Mouse (Mus musculus) midbrain, embryonic 12.5 days (tissue): ENCODE data around the gene Sept8. TPM values are rescaled to one million over a fixed set of nuclear protein-coding genes. Genes with fewer than 3 reads are reported as not detected.
A peak's percentile ranks its signal among the peaks of the same experiment; 100 is the strongest.
"Not testable (repeated sequence)": the region's sequence is repeated elsewhere in the genome, so short reads cannot be mapped to it uniquely, and the experiment has no call there.

ENCODE experiments used
- ATAC-seq: fragments of 200-750 bp; cut with Nextera tagmentation; 2 replicates; pipeline ENCODE4 v1.8.0; 2017; ENCODE audit warnings: low read depth, moderate TSS enrichment, moderate library complexity; ENCODE audit not compliant: low FRiP score
- H3K27ac ChIP-seq: fragments of 300-500 bp; sonication (generic); replicated peaks from 2 replicates; pipeline ENCODE4 v1.5.1; 2016; ENCODE audit warnings: mild to moderate bottlenecking
- H3K27me3 ChIP-seq: fragments of 300-500 bp; sonication (generic); 2 replicates; pipeline ENCODE4 v1.6.1; 2016; ENCODE audit warnings: mild to moderate bottlenecking
- H3K36me3 ChIP-seq: fragments of 300-500 bp; sonication (generic); 2 replicates; pipeline ENCODE4 v1.6.1; 2016
- H3K4me1 ChIP-seq: fragments of 300-500 bp; sonication (generic); 2 replicates; pipeline ENCODE4 v1.6.1; 2016
- H3K4me2 ChIP-seq: fragments of 300-500 bp; sonication (generic); replicated peaks from 2 replicates; pipeline ENCODE4 v1.6.1; 2016; ENCODE audit warnings: mild to moderate bottlenecking, moderate library complexity
- H3K4me3 ChIP-seq: fragments of 300-500 bp; sonication (generic); 2 replicates; pipeline ENCODE4 v1.5.1; 2016; ENCODE audit warnings: mild to moderate bottlenecking
- H3K9ac ChIP-seq: fragments of 300-500 bp; sonication (generic); replicated peaks from 2 replicates; pipeline ENCODE4 v1.6.1; 2016; ENCODE audit warnings: mild to moderate bottlenecking, moderate library complexity
- H3K9me3 ChIP-seq: fragments of 300-500 bp; sonication (generic); 2 replicates; pipeline ENCODE4 v1.6.1; 2016; ENCODE audit warnings: mild to moderate bottlenecking
- WGBS: fragments of 180-500 bp; shearing (Covaris S2); methylation state at CpG from one replicate; pipeline ENCODE4 v1.1.7; 2016; 5-methylcytosine and 5-hydroxymethylcytosine counted together
- polyA plus RNA-seq: library from polyadenylated mRNA; unstranded; fragments of >200 nt; fragmentation: Nextera tagmentation; extraction: Ambion mirVana; gene quantifications from 2 replicates; pipeline ENCODE4 v1.2.1, GENCODE M21; 2016

Gene Sept8
- polyA plus RNA-seq, 1 experiment from 2014 or later = 17.1 TPM

DNA sequence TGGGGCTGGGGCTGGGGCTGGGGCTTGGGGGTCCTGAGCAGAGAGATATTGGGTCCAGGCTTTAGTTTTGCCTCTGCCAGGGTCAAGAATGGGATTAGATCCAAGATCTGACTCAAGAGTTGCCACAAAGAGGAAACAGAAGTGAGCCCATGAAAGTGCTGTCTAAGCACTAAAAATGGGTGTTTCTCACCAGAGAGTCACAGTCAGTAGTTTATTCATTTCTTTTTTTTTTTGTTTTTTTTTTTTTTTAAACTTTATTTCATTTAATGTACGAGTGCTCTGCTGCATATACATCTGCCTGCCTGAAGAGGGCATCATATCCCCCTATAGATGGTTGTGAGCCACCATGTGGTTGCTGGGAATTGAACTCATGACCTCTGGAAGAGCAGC, 13.2 kb downstream of the Sept8 start:
- 100% methylated on average over 1 of the region's 1 CpGs for WGBS
- Histone ChIP-seq H3K27ac (no peak overlapping the region), H3K4me2 (no peak overlapping the region), H3K9me3 (no peaks in the 10 kb centered on the region), H3K4me1 (peaks cover 10% of the 10 kb centered on the region; the same call in 1 of the 2 replicates), H3K36me3 (peaks cover 38% of the 10 kb centered on the region), H3K9ac (no peak overlapping the region), H3K4me3 (no peak overlapping the region), H3K27me3 (no peaks in the 10 kb centered on the region)
- no peak for ATAC-seq

DNA sequence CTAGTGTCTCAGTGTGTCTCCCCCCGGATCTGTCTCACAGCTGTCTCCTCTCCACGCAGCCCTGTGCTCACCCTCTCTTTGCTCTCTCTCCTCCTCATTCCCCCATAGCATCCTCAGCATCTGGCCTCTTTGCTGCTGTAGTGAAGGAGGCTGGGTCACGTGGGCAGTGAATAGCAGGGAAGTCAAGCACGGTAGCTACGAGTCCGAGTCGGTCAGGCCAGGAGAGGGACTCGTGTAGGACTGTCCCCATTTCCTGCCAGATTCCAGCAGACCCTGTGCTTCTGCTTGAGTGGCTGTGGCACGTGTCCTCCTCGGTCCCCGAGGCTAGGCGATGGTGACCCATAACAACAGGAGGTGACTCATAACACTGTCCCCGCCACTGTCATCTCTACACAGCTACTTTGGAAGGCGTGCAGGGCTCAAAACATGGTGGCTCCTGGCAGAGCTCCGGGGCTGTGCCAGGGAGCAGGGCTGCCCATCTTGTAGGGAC, 20.0 kb downstream of the Sept8 start:
- no peak overlapping the region for H3K9ac ChIP-seq
- no peak overlapping the region for H3K4me3 ChIP-seq
- H3K27ac ChIP-seq = no peak overlapping the region
- no peak overlapping the region for H3K4me2 ChIP-seq
- H3K36me3 ChIP-seq = peaks cover 44% of the 10 kb centered on the region
- H3K27me3 ChIP-seq = no peaks in the 10 kb centered on the region
- WGBS = 66% methylated on average over 15 of the region's 15 CpGs
- no peaks in the 10 kb centered on the region for H3K9me3 ChIP-seq
- ATAC-seq = peak; percentile 30; the same call in 1 of the 2 replicates
- H3K4me1 ChIP-seq = peaks cover 4% of the 10 kb centered on the region; the same call in 1 of the 2 replicates

- Histone ChIP-seq H3K4me2 (no peak overlapping the region), H3K9ac (no peak overlapping the region), H3K4me1 (peaks cover 4% of the 10 kb centered on the region; the same call in 1 of the 2 replicates), H3K27ac (no peak overlapping the region), H3K4me3 (no peak overlapping the region), H3K9me3 (no peaks in the 10 kb centered on the region), H3K27me3 (no peaks in the 10 kb centered on the region), H3K36me3 (peaks cover 30% of the 10 kb centered on the region)
- WGBS = 91% methylated on average over 3 of the region's 3 CpGs
- no peak for ATAC-seq
Measured at GRCm38 (mm10) chr11:53540394-53540793, 21.3 kb downstream of the Sept8 start.

DNA sequence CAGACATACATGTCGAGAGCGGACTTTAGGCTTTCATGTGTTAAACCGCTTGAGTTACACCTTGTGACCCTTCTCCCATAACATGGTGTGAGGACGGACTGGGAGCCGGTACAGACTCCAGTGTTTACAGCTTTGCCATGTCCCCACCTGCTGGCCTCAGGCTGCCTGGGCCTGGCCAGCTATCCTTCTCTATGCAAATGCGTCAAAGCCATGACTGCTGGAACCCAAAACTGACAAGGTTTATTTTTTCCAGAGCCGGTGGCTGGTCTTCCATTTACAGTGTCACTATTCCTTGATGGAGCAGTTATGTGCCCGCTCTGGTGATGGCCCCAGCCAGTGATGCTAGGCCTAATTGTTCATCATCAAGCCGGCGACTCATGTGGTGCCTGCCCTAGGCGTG, 22.2 kb downstream of the Sept8 start:
- no peak overlapping the region for H3K4me3 ChIP-seq
- WGBS = 83% methylated on average over 11 of the region's 11 CpGs

GRCm38 (mm10) chr11:53543021-53543420, 24.0 kb downstream of the Sept8 start:
- Histone ChIP-seq H3K9ac (no peak overlapping the region), H3K4me3 (no peak overlapping the region), H3K36me3 (peaks cover 5% of the 10 kb centered on the region; the same call in 1 of the 2 replicates), H3K27me3 (no peaks in the 10 kb centered on the region), H3K4me1 (peaks cover 4% of the 10 kb centered on the region; the same call in 1 of the 2 replicates), H3K4me2 (no peak overlapping the region), H3K9me3 (no peaks in the 10 kb centered on the region), H3K27ac (no peak overlapping the region)
- 74% methylated on average over 7 of the region's 7 CpGs for WGBS
- ATAC-seq = no peak

More for the DNA sequence above, 22.2 kb downstream of the Sept8 start:
- Histone ChIP-seq H3K27ac (no peak overlapping the region), H3K4me1 (peaks cover 4% of the 10 kb centered on the region; the same call in 1 of the 2 replicates), H3K9me3 (no peaks in the 10 kb centered on the region), H3K9ac (no peak overlapping the region), H3K36me3 (peaks cover 22% of the 10 kb centered on the region), H3K4me2 (no peak overlapping the region), H3K27me3 (no peaks in the 10 kb centered on the region)
- ATAC-seq = no peak

DNA sequence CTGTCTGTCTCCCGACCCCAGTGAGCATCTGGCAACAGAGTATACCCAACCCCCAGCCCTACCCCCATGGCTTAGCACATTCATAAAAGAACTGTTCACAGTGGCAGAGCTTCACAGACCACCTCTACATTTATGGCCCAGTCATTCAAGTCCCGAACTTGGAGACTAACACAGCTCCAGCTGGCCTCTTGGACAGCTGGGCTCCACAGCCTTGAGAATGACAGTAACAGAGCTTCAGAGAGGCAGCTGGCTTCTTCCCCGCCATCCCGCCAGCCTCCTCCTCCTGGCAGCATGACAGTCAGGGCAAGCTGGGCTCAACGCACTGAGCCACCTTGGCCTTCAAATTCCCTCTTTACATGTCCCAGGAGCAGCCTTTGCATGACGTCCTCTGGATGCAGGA, 27.2 kb downstream of the Sept8 start:
- no peak overlapping the region for H3K4me2 ChIP-seq
- H3K9me3 ChIP-seq = peaks cover 5% of the 10 kb centered on the region; the same call in 1 of the 2 replicates
- 61% methylated on average over 6 of the region's 6 CpGs for WGBS

DNA sequence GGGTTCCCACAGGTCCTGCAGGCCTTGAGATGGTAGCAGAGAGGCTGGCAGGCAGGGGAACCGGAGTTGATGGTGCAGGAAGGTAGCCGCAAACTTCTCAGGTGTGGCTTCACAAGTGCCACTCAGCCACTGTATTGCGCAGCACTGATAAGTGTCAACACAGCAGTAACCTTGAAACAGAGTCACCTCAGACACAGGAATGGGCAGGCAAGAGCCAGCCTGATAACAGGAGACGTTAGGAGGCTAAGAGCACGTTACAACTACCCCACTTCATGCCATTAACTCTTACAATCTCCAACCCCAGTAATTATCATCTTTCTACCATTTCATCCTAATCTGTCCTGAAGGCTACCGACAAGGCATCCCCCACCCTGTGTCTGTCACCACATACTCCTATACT, 28.5 kb downstream of the Sept8 start:
- Histone ChIP-seq H3K27ac (no peak overlapping the region), H3K4me3 (no peak overlapping the region), H3K4me1 (no peaks in the 10 kb centered on the region), H3K27me3 (no peaks in the 10 kb centered on the region), H3K9ac (no peak overlapping the region), H3K4me2 (no peak overlapping the region), H3K36me3 (no peaks in the 10 kb centered on the region), H3K9me3 (peaks cover 5% of the 10 kb centered on the region; the same call in 1 of the 2 replicates)
- no peak for ATAC-seq
- 88% methylated on average over 6 of the region's 6 CpGs for WGBS

More for the DNA sequence above, 27.2 kb downstream of the Sept8 start:
- Histone ChIP-seq H3K27ac (no peak overlapping the region), H3K9ac (no peak overlapping the region), H3K36me3 (peaks cover 3% of the 10 kb centered on the region; the same call in 1 of the 2 replicates), H3K4me1 (no peaks in the 10 kb centered on the region), H3K4me3 (no peak overlapping the region), H3K27me3 (no peaks in the 10 kb centered on the region)
- ATAC-seq = no peak

DNA sequence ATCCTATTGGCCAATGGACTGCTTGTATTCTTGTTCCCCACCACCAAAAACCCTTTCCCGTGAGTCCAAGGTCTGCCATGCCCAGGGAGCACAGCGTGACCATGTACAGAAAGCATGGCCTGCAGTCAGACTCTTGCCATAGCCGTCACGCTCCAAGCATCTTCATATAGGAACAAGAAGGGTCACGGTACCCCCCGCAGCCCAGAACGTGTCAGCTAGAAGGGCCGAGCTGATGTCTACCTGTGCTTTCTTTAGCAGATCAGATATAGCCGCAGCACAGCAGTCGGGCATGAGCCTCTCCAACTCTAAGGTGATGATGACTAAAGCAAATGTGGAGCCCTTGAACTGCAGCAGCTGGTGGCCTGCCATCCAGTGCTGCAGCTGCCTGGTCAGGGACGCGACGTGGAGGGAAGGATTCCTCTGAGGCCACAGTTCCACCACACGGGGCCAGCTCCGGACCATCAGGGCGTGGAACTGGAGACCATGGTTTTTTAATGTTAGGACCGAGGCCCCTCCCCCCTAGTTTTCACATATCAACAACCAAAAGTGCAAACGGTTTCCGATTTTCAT, 29.1 kb downstream of the Sept8 start:
- no peak overlapping the region for H3K4me3 ChIP-seq
- H3K4me2 ChIP-seq = no peak overlapping the region
- no peak overlapping the region for H3K9ac ChIP-seq
- peaks cover 5% of the 10 kb centered on the region; the same call in 1 of the 2 replicates for H3K9me3 ChIP-seq
- WGBS = 88% methylated on average over 19 of the region's 19 CpGs
- no peak for ATAC-seq
- no peaks in the 10 kb centered on the region for H3K4me1 ChIP-seq
- H3K27me3 ChIP-seq = no peaks in the 10 kb centered on the region
- no peaks in the 10 kb centered on the region for H3K36me3 ChIP-seq
- H3K27ac ChIP-seq = no peak overlapping the region

DNA sequence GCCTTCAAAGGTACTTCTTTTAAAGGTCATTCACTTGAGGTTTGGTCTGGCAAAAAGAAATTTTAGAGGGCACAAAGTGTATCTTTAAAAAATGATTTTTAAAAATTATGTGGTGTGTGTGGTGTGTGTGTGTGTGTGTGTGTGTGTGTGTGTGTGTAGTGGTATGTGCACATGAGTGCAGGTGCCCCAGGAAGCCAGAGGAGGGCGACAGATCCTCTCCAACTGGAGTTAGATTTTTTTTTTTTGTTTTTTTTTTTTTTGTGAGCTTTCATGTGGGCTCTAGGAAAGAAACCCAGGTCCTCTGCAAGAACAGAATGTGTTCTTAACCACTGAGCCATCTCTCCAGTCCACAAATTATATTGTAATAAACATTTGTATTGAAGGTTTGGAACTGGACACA, 31.7 kb downstream of the Sept8 start:
- no peak for ATAC-seq
- no peaks in the 10 kb centered on the region for H3K27me3 ChIP-seq
- no peak overlapping the region for H3K27ac ChIP-seq
- no peak overlapping the region for H3K4me3 ChIP-seq
- no peak overlapping the region for H3K9ac ChIP-seq
- no peak overlapping the region for H3K4me2 ChIP-seq
- no peaks in the 10 kb centered on the region for H3K36me3 ChIP-seq
- H3K4me1 ChIP-seq = no peaks in the 10 kb centered on the region
- peaks cover 5% of the 10 kb centered on the region; the same call in 1 of the 2 replicates for H3K9me3 ChIP-seq
- 77% methylated on average over 1 of the region's 1 CpGs for WGBS

- no peak overlapping the region for H3K27ac ChIP-seq
- H3K36me3 ChIP-seq = no peaks in the 10 kb centered on the region
- H3K4me3 ChIP-seq = no peak overlapping the region
- no peak overlapping the region for H3K4me2 ChIP-seq
- 79% methylated on average over 12 of the region's 12 CpGs for WGBS
- ATAC-seq = no peak
- H3K4me1 ChIP-seq = no peaks in the 10 kb centered on the region
- peaks cover 5% of the 10 kb centered on the region; the same call in 1 of the 2 replicates for H3K9me3 ChIP-seq
- no peaks in the 10 kb centered on the region for H3K27me3 ChIP-seq
- no peak overlapping the region for H3K9ac ChIP-seq
Measured at GRCm38 (mm10) chr11:53551754-53552153, 32.7 kb downstream of the Sept8 start.

GRCm38 (mm10) chr11:53556529-53556928, 37.5 kb downstream of the Sept8 start:
- not testable (repeated sequence) for H3K4me3 ChIP-seq, H3K4me2 ChIP-seq, H3K9me3 ChIP-seq, H3K4me1 ChIP-seq, H3K9ac ChIP-seq, ATAC-seq, H3K27me3 ChIP-seq, H3K27ac ChIP-seq, H3K36me3 ChIP-seq
- WGBS = 91% methylated on average over 6 of the region's 20 CpGs

DNA sequence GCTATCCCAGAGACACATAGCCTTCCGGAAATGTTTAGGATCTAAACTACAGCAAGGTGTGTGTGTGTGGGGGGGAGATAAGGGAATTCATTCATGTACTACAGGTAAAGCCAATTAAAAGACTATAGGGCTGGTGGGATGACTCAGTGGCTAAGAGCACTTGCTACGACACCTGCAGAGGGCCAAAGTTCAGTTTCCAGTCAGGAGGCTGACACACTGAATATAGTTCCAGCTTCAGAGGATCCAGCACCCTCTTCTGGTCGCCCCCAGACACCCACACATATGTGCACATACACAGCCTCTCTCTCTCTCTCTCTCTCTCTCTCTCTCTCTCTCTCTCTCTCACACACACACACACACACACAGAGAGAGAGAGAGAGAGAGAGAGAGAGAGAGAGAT, 38.9 kb downstream of the Sept8 start:
- not testable (repeated sequence) for H3K4me1 ChIP-seq, ATAC-seq, H3K27me3 ChIP-seq, H3K36me3 ChIP-seq, H3K4me2 ChIP-seq, H3K27ac ChIP-seq, H3K4me3 ChIP-seq, H3K9ac ChIP-seq, H3K9me3 ChIP-seq
- 98% methylated on average over 2 of the region's 3 CpGs for WGBS

DNA sequence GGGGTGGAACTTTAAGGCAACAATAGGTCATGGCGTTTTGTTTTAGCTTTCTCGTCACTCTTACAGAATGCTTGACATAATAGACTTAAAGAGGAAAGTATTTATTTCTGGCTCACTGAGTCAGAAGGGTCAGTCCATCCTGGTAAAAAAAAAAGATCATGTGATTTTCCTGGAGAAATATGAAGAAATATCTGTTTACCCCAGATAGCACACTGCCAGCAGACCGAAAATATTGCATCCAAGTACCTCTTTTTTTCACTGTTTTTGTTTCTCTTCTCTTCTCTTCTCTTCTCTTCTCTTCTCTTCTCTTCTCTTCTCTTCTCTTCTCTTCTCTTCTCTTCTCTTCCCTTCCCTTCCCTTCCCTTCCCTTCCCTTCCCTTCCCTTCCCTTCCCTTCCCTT, 40.9 kb downstream of the Sept8 start:
- WGBS = 77% methylated on average over 2 of the region's 3 CpGs
- not testable (repeated sequence) for ATAC-seq, H3K36me3 ChIP-seq

More for the DNA sequence above, 40.9 kb downstream of the Sept8 start:
- H3K27ac ChIP-seq, H3K4me1 ChIP-seq, H3K9me3 ChIP-seq, H3K4me3 ChIP-seq, H3K27me3 ChIP-seq, H3K9ac ChIP-seq, H3K4me2 ChIP-seq: not testable (repeated sequence)
